Mouse (Mus musculus): ENCODE data around the gene Gm45713. TPM values are rescaled to one million over a fixed set of nuclear protein-coding genes. Genes with fewer than 3 reads are reported as not detected.

Gene Gm45713
- polyA plus RNA-seq, 1 experiment from 2014 or later = 0.42 TPM

DNA sequence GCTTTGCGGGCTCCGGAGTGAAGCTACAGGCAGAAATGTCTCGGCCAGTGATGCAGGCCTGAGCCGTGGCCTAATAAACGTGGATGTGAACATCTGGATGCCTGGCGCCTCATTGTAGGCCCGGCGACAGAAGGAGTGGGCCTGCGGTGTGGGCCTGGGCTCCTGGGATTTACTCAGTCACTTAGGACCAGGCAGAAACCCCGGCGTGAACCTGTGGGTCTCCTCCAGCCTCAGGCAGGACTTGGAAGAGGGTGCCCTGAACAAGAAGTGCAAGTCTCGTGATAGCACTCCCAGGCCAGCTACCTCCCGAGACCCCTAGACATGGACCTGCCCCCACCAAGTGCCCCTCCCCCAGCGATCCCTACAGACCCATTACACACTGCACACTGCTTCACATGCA is 58.7 kb downstream of the Gm45713 start:
- no peak for ATAC-seq (ENCODE audit: insufficient read depth, low FRiP score, low read depth)
- 88% methylated on average over 14 of the region's 14 CpGs for WGBS

GRCm38 (mm10) chr7:45076501-45076900 is 59.5 kb downstream of the Gm45713 start:
- Histone ChIP-seq H3K9me3 (no peaks in the 10 kb centered on the region), H3K27ac (no peak overlapping the region), H3K9ac (no peak overlapping the region), H3K36me3 (peaks cover 6% of the 10 kb centered on the region; the same call in 1 of the 2 replicates), H3K4me1 (peaks cover 9% of the 10 kb centered on the region; the same call in 1 of the 2 replicates), H3K4me2 (no peak overlapping the region), H3K27me3 (replicated peaks) (no peaks in the 10 kb centered on the region), H3K4me3 (replicated peaks) (no peak overlapping the region)
- no peak for ATAC-seq (ENCODE audit: insufficient read depth, low FRiP score, low read depth)
- WGBS = 86% methylated on average over 30 of the region's 30 CpGs

More for the DNA sequence above, 58.7 kb downstream of the Gm45713 start:
- Histone ChIP-seq H3K9ac (no peak overlapping the region), H3K36me3 (peaks cover 6% of the 10 kb centered on the region; the same call in 1 of the 2 replicates), H3K4me2 (no peak overlapping the region), H3K9me3 (no peaks in the 10 kb centered on the region), H3K4me3 (replicated peaks) (no peak overlapping the region), H3K27ac (no peak overlapping the region), H3K27me3 (replicated peaks) (no peaks in the 10 kb centered on the region), H3K4me1 (peaks cover 10% of the 10 kb centered on the region; the same call in 1 of the 2 replicates)

MicroRNAs encoded within 50 kb of the gene (microRNA counts, 519-probe panel; counts per million panel counts)
- 2,576 counts per million, percentile 61 among the panel's probes with 10 or more counts for microRNA mmu-miR-150

Small RNAs within 50 kb of the gene (microRNA-seq; reads per million reads assigned to microRNA genes)
- gene Mir150 (20.5 reads per million, percentile 32 among the genes with 10 or more reads in this experiment), gene Mir5121 (9.5 reads per million, percentile 24 among the genes with 10 or more reads in this experiment), gene Mir7055 (not detected)

Other genes starting within 250 kb of the Gm45713 start
- gene Med25, start 243.5 kb downstream of the Gm45713 start, polyA plus RNA-seq (2015; fragmentation: Nextera tagmentation; extraction: Ambion mirVana) = 88.7 and 91.0 TPM in 2 replicates
- gene Fuz, start 240.2 kb downstream of the Gm45713 start, polyA plus RNA-seq (2015; fragmentation: Nextera tagmentation; extraction: Ambion mirVana) = 22.2 and 24.2 TPM in 2 replicates
- gene Ap2a1, start 206.7 kb downstream of the Gm45713 start, polyA plus RNA-seq (2015; fragmentation: Nextera tagmentation; extraction: Ambion mirVana) = 61.5 and 61.6 TPM in 2 replicates
- gene Tsks, start 193.0 kb downstream of the Gm45713 start, polyA plus RNA-seq (2015; fragmentation: Nextera tagmentation; extraction: Ambion mirVana) = 0.09 and 0.14 TPM in 2 replicates
- 19.3 and 19.4 TPM in 2 replicates for gene Cpt1c, start 161.4 kb downstream of the Gm45713 start, polyA plus RNA-seq (2015; fragmentation: Nextera tagmentation; extraction: Ambion mirVana)
- 396 and 430 TPM in 2 replicates for gene Prmt1, start 149.7 kb downstream of the Gm45713 start, polyA plus RNA-seq (2015; fragmentation: Nextera tagmentation; extraction: Ambion mirVana)
- 89.5 and 94.4 TPM in 2 replicates for gene Irf3, start 138.6 kb downstream of the Gm45713 start, polyA plus RNA-seq (2015; fragmentation: Nextera tagmentation; extraction: Ambion mirVana)
- gene Bcl2l12, start 137.5 kb downstream of the Gm45713 start, polyA plus RNA-seq (2015; fragmentation: Nextera tagmentation; extraction: Ambion mirVana) = 47.3 and 47.7 TPM in 2 replicates
- gene Scaf1, start 119.9 kb downstream of the Gm45713 start, polyA plus RNA-seq (2015; fragmentation: Nextera tagmentation; extraction: Ambion mirVana) = 32.4 and 39.3 TPM in 2 replicates
- gene Rras, start 118.3 kb downstream of the Gm45713 start, polyA plus RNA-seq (2015; fragmentation: Nextera tagmentation; extraction: Ambion mirVana) = 58.0 and 59.8 TPM in 2 replicates
- 9.1 and 9.6 TPM in 2 replicates for gene Prr12, start 83.3 kb downstream of the Gm45713 start, polyA plus RNA-seq (2015; fragmentation: Nextera tagmentation; extraction: Ambion mirVana)
- gene Nosip, start 73.8 kb downstream of the Gm45713 start, polyA plus RNA-seq (2015; fragmentation: Nextera tagmentation; extraction: Ambion mirVana) = 52.8 and 55.5 TPM in 2 replicates
- 20.5 and 24.7 TPM in 2 replicates for gene Prrg2, start 73.6 kb downstream of the Gm45713 start, polyA plus RNA-seq (2015; fragmentation: Nextera tagmentation; extraction: Ambion mirVana)
- 320 and 325 TPM in 2 replicates for gene Rcn3, start 44.0 kb downstream of the Gm45713 start, polyA plus RNA-seq (2015; fragmentation: Nextera tagmentation; extraction: Ambion mirVana)
- gene Fcgrt, start 32.4 kb downstream of the Gm45713 start, polyA plus RNA-seq (2015; fragmentation: Nextera tagmentation; extraction: Ambion mirVana) = 92.1 and 94.1 TPM in 2 replicates
- gene Rps11, start 11.8 kb downstream of the Gm45713 start, polyA plus RNA-seq (2015; fragmentation: Nextera tagmentation; extraction: Ambion mirVana) = 1,420 and 1,462 TPM in 2 replicates
- gene Rpl13a, start 7.5 kb downstream of the Gm45713 start, polyA plus RNA-seq (2015; fragmentation: Nextera tagmentation; extraction: Ambion mirVana) = 1,296 and 1,308 TPM in 2 replicates
- 2.2 and 2.5 TPM in 2 replicates for gene Flt3l, start 201 bp upstream of the Gm45713 start, polyA plus RNA-seq (2015; fragmentation: Nextera tagmentation; extraction: Ambion mirVana)
- gene Pih1d1, start 18.1 kb upstream of the Gm45713 start, polyA plus RNA-seq (2015; fragmentation: Nextera tagmentation; extraction: Ambion mirVana) = 80.3 and 90.0 TPM in 2 replicates
- 49.3 and 58.7 TPM in 2 replicates for gene Aldh16a1, start 18.4 kb upstream of the Gm45713 start, polyA plus RNA-seq (2015; fragmentation: Nextera tagmentation; extraction: Ambion mirVana)
- gene Slc17a7, start 27.7 kb upstream of the Gm45713 start, polyA plus RNA-seq (2015; fragmentation: Nextera tagmentation; extraction: Ambion mirVana) = 0.13 TPM in 1 of 2 replicates, not detected in the other
- gene Gfy, start 43.3 kb upstream of the Gm45713 start, polyA plus RNA-seq (2015; fragmentation: Nextera tagmentation; extraction: Ambion mirVana) = not detected in 2 replicates
- not detected in 2 replicates for gene Pth2, start 44.8 kb upstream of the Gm45713 start, polyA plus RNA-seq (2015; fragmentation: Nextera tagmentation; extraction: Ambion mirVana)
- gene Ccdc155, start 68.7 kb upstream of the Gm45713 start, polyA plus RNA-seq (2015; fragmentation: Nextera tagmentation; extraction: Ambion mirVana) = 0.55 and 0.64 TPM in 2 replicates
- 1.1 and 1.4 TPM in 2 replicates for gene Dkkl1, start 75.9 kb upstream of the Gm45713 start, polyA plus RNA-seq (2015; fragmentation: Nextera tagmentation; extraction: Ambion mirVana)
- 123 and 141 TPM in 2 replicates for gene Tead2, start 79.5 kb upstream of the Gm45713 start, polyA plus RNA-seq (2015; fragmentation: Nextera tagmentation; extraction: Ambion mirVana)
- gene Cd37, start 102.9 kb upstream of the Gm45713 start, polyA plus RNA-seq (2015; fragmentation: Nextera tagmentation; extraction: Ambion mirVana) = 4.2 and 7.1 TPM in 2 replicates
- not detected in 2 replicates for gene Slc6a16, start 104.9 kb upstream of the Gm45713 start, polyA plus RNA-seq (2015; fragmentation: Nextera tagmentation; extraction: Ambion mirVana)
- not detected in 2 replicates for gene Slc6a21, start 141.3 kb upstream of the Gm45713 start, polyA plus RNA-seq (2015; fragmentation: Nextera tagmentation; extraction: Ambion mirVana)
- gene Trpm4, start 197.5 kb upstream of the Gm45713 start, polyA plus RNA-seq (2015; fragmentation: Nextera tagmentation; extraction: Ambion mirVana) = 23.9 and 26.9 TPM in 2 replicates
- 1.4 and 1.5 TPM in 2 replicates for gene Hrc, start 199.1 kb upstream of the Gm45713 start, polyA plus RNA-seq (2015; fragmentation: Nextera tagmentation; extraction: Ambion mirVana)
- 4.8 and 5.6 TPM in 2 replicates for gene Ppfia3, start 230.8 kb upstream of the Gm45713 start, polyA plus RNA-seq (2015; fragmentation: Nextera tagmentation; extraction: Ambion mirVana)
- gene Lin7b, start 234.4 kb upstream of the Gm45713 start, polyA plus RNA-seq (2015; fragmentation: Nextera tagmentation; extraction: Ambion mirVana) = 3.5 and 4.0 TPM in 2 replicates